Mouse (Mus musculus) CH12.LX (cell line): Measurements from ENCODE around the gene Npy. TPM values are rescaled to one million over a fixed set of nuclear protein-coding genes. Genes with fewer than 3 reads are reported as not detected.

ENCODE experiments used
- DNase-seq: peaks from one replicate; pipeline ENCODE4 v3.0.0-alpha.2; 2013; ENCODE audit errors: extremely low read depth
- H3K27ac ChIP-seq: 2 replicates; pipeline ENCODE4 v1.5.1; 2012; ENCODE audit warnings: low read depth, mild to moderate bottlenecking, control low read depth, moderate library complexity; ENCODE audit not compliant: insufficient read depth
- H3K27me3 ChIP-seq: replicated peaks from 2 replicates; pipeline ENCODE3; 2012; ENCODE audit warnings: inconsistent platforms
- H3K36me3 ChIP-seq, 2 experiments: replicated peaks in 1 of 2; 2 replicates each; pipeline versions ENCODE3 to v1.6.1; 2012; ENCODE audit warnings: inconsistent platforms in 1 of 2, low read length in 1 of 2, mild to moderate bottlenecking in 1 of 2, mixed read lengths in 1 of 2, moderate library complexity in 1 of 2; ENCODE audit not compliant: control insufficient read depth in 1 of 2, insufficient read depth in 1 of 2
- H3K4me1 ChIP-seq, 2 experiments: 2 replicates each; pipeline ENCODE4 v1.6.1; 2012; ENCODE audit warnings: inconsistent platforms in 1 of 2, moderate library complexity in 1 of 2; ENCODE audit not compliant: insufficient read depth in 2 of 2, control insufficient read depth in 1 of 2
- H3K4me2 ChIP-seq: 2 replicates; pipeline ENCODE4 v1.6.1; 2012; ENCODE audit warnings: low read depth, mild to moderate bottlenecking, control low read depth; ENCODE audit not compliant: poor library complexity, insufficient read depth, severe bottlenecking
- H3K4me3 ChIP-seq, 3 experiments: fragments of 150-350 bp in 1 of 3; sonication (generic) in 1 of 3; replicated peaks in 1 of 3; 2 replicates each; pipeline versions ENCODE3 to v1.5.1; 2011 to 2012; ENCODE audit warnings: low read depth in 2 of 3, low read length in 2 of 3, mild to moderate bottlenecking in 2 of 3, moderate library complexity in 2 of 3, control low read depth in 1 of 3, improper control_type of control experiment in 1 of 3, inconsistent platforms in 1 of 3, mixed read lengths in 1 of 3; ENCODE audit not compliant: poor library complexity in 1 of 3
- H3K79me2 ChIP-seq: replicated peaks from 2 replicates; pipeline ENCODE4 v1.6.1; 2012; ENCODE audit warnings: mild to moderate bottlenecking, moderate library complexity; ENCODE audit not compliant: control insufficient read depth, poor library complexity, insufficient read depth, severe bottlenecking; ENCODE audit errors: extremely low read depth
- H3K9ac ChIP-seq: 2 replicates; pipeline ENCODE4 v1.6.1; 2012; ENCODE audit warnings: low read depth, mild to moderate bottlenecking, control low read depth, moderate library complexity; ENCODE audit not compliant: insufficient read depth
- H3K9me3 ChIP-seq: replicated peaks from 2 replicates; pipeline ENCODE3; 2012; ENCODE audit warnings: low read length, inconsistent platforms, mixed read lengths
- BHLHE40 ChIP-seq: IDR thresholded peaks from 2 replicates; pipeline ENCODE4 v1.6.1; 2011; ENCODE audit warnings: mild to moderate bottlenecking, low read depth, low read length, improper control_type of control experiment
- CTCF ChIP-seq, 2 experiments: IDR thresholded peaks in 1 of 2; conservative IDR thresholded peaks in 1 of 2; 2 replicates each; pipeline ENCODE4 v1.5.1; 2011 to 2012; ENCODE audit warnings: low read depth in 2 of 2, low read length in 2 of 2, improper control_type of control experiment in 1 of 2, inconsistent platforms in 1 of 2, mild to moderate bottlenecking in 1 of 2, moderate library complexity in 1 of 2
- E2F4 ChIP-seq: IDR thresholded peaks from 2 replicates; pipeline ENCODE4 v1.6.1; 2011; ENCODE audit warnings: low read depth, low read length, improper control_type of control experiment; ENCODE audit not compliant: insufficient replicate concordance
- ELF1 ChIP-seq: IDR thresholded peaks from 2 replicates; pipeline ENCODE4 v1.6.1; 2014; ENCODE audit warnings: low read depth, mild to moderate bottlenecking, inconsistent platforms, low read length, improper control_type of control experiment
- IRF4 ChIP-seq: IDR thresholded peaks from 2 replicates; pipeline ENCODE4 v1.6.1; 2014; ENCODE audit warnings: low read depth, mild to moderate bottlenecking, inconsistent platforms, low read length, improper control_type of control experiment
- JUN ChIP-seq: IDR thresholded peaks from 2 replicates; pipeline ENCODE4 v1.6.1; 2011; ENCODE audit warnings: low read depth, mild to moderate bottlenecking, low read length, improper control_type of control experiment, moderate library complexity; ENCODE audit not compliant: insufficient read depth
- JUND ChIP-seq: conservative IDR thresholded peaks from 2 replicates; pipeline ENCODE4 v1.6.1; 2011; ENCODE audit warnings: low read depth, low read length, improper control_type of control experiment
- KAT2A ChIP-seq: IDR thresholded peaks from 2 replicates; pipeline ENCODE4 v1.6.1; 2012; ENCODE audit warnings: low read length, improper control_type of control experiment, inconsistent platforms; ENCODE audit not compliant: insufficient replicate concordance
- MAFK ChIP-seq: IDR thresholded peaks from 2 replicates; pipeline ENCODE4 v1.6.1; 2011; ENCODE audit warnings: low read length, improper control_type of control experiment; ENCODE audit not compliant: insufficient replicate concordance
- MAX ChIP-seq: IDR thresholded peaks from 2 replicates; pipeline ENCODE4 v1.6.1; 2011; ENCODE audit warnings: low read length, improper control_type of control experiment
- MAZ ChIP-seq: IDR thresholded peaks from 2 replicates; pipeline ENCODE4 v1.6.1; 2012; ENCODE audit warnings: low read depth, mild to moderate bottlenecking, inconsistent platforms, low read length, improper control_type of control experiment, moderate library complexity
- MXI1 ChIP-seq: IDR thresholded peaks from 2 replicates; pipeline ENCODE4 v1.6.1; 2011; ENCODE audit warnings: mild to moderate bottlenecking, low read depth, low read length, improper control_type of control experiment
- MYC ChIP-seq: IDR thresholded peaks from 2 replicates; pipeline ENCODE4 v1.6.1; 2011; ENCODE audit warnings: low read depth, mild to moderate bottlenecking, improper control_type of control experiment, low read length
- NRF1 ChIP-seq: IDR thresholded peaks from 2 replicates; pipeline ENCODE4 v1.6.1; 2014; ENCODE audit warnings: low read depth, mild to moderate bottlenecking, inconsistent platforms, low read length, improper control_type of control experiment, moderate library complexity
- POLR2A ChIP-seq: IDR thresholded peaks from 2 replicates; pipeline ENCODE4 v1.6.1; 2011; ENCODE audit warnings: low read depth, mild to moderate bottlenecking, improper control_type of control experiment, low read length
- POLR2AphosphoS2 ChIP-seq: IDR thresholded peaks from 2 replicates; pipeline ENCODE4 v1.6.1; 2011; ENCODE audit warnings: low read depth, low read length, improper control_type of control experiment
- RAD21 ChIP-seq: IDR thresholded peaks from 2 replicates; pipeline ENCODE4 v1.6.1; 2011; ENCODE audit warnings: low read depth, mild to moderate bottlenecking, low read length, improper control_type of control experiment, moderate library complexity
- RCOR1 ChIP-seq: conservative IDR thresholded peaks from 2 replicates; pipeline ENCODE4 v1.6.1; 2012; ENCODE audit warnings: low read depth, mild to moderate bottlenecking, inconsistent platforms, low read length, improper control_type of control experiment
- SIN3A ChIP-seq: IDR thresholded peaks from 2 replicates; pipeline ENCODE4 v1.6.1; 2012; ENCODE audit warnings: low read length, improper control_type of control experiment, inconsistent platforms
- UBTF ChIP-seq: IDR thresholded peaks from 2 replicates; pipeline ENCODE4 v1.6.1; 2012; ENCODE audit warnings: low read depth, mild to moderate bottlenecking, inconsistent platforms, low read length, improper control_type of control experiment, moderate library complexity
- USF2 ChIP-seq: conservative IDR thresholded peaks from 2 replicates; pipeline ENCODE4 v1.6.1; 2011; ENCODE audit warnings: low read depth, low read length, improper control_type of control experiment
- ZC3H11A ChIP-seq: IDR thresholded peaks from 2 replicates; pipeline ENCODE4 v1.6.1; 2012; ENCODE audit warnings: low read depth, mild to moderate bottlenecking, inconsistent platforms, low read length, improper control_type of control experiment
- ZKSCAN1 ChIP-seq: IDR thresholded peaks from 2 replicates; pipeline ENCODE4 v1.6.1; 2012; ENCODE audit warnings: low read depth, inconsistent platforms, low read length, improper control_type of control experiment, borderline replicate concordance
- dilution Hi-C: fragments of 300-500 bp; cut with MboI; formaldehyde crosslinking; loops from 2 replicates; pipeline ENCODE4 v1.14.3; 2020; ENCODE audit warnings: low sequenced_read_pairs; ENCODE audit not compliant: extremely low pct_unique_long_range_greater_than_20kb, extremely low pct_ligation_motif_present
- in situ Hi-C: fragments of 300-500 bp; cut with MboI; formaldehyde crosslinking; loops from 3 replicates; pipeline ENCODE4 v1.14.3; 2019; ENCODE audit warnings: low sequenced_read_pairs, low pct_ligation_motif_present, low pct_unique_long_range_greater_than_20kb, mixed read lengths
- polyA plus RNA-seq: library from polyadenylated mRNA; unstranded; fragments of >175 nt; gene quantifications from 2 replicates; pipeline ENCODE4 v1.2.1, GENCODE M21; 2012; ENCODE audit warnings: low read depth; ENCODE audit not compliant: insufficient read length
- total RNA-seq, 2 experiments: library from RNA; depleted of rRNA; stranded (reverse); fragments of 300-350 nt in 1 of 2; fragments of >200 nt in 1 of 2; gene quantifications; 2 replicates each; pipeline ENCODE4 v1.2.3; 2012 to 2014

Gene Npy
- total and polyA plus RNA-seq, 3 experiments: not detected

GRCm38 (mm10) chr6:49792524-49792923 is 30.0 kb upstream of the Npy start:
- H3K27ac ChIP-seq: no peak overlapping the region
- H3K9ac ChIP-seq: no peak overlapping the region
- TF ChIP-seq MAFK (no peak), MXI1 (no peak), IRF4 (no peak), RCOR1 (no peak), MAX (no peak), E2F4 (no peak), KAT2A (no peak), NRF1 (no peak), JUN (no peak), SIN3A (no peak), POLR2A (no peak), MYC (no peak), MAZ (no peak), ZKSCAN1 (no peak), BHLHE40 (no peak), POLR2AphosphoS2 (no peak), UBTF (no peak), JUND (no peak)
- H3K9me3 ChIP-seq: peaks cover 2% of the 10 kb centered on the region
- DNase-seq: no peak
- H3K36me3 ChIP-seq: no peaks in the 10 kb centered on the region
- no peak overlapping the region for H3K4me2 ChIP-seq
- H3K27me3 ChIP-seq: no peaks in the 10 kb centered on the region
- no peaks in the 10 kb centered on the region; a peak in 1 of 4 replicates for H3K4me1 ChIP-seq
- dilution Hi-C loops: no loop called here
- in situ Hi-C loops: no loop called here
- no peaks in the 10 kb centered on the region for H3K79me2 ChIP-seq
- H3K4me3 ChIP-seq: no peak overlapping the region

- no peaks in the 10 kb centered on the region for H3K9me3 ChIP-seq
- H3K27ac ChIP-seq: no peak overlapping the region
- H3K9ac ChIP-seq: no peak overlapping the region
- dilution Hi-C loops (no loop called here), in situ Hi-C loops (no loop called here)
- no peaks in the 10 kb centered on the region for H3K27me3 ChIP-seq
- DNase-seq: no peak
- TF ChIP-seq POLR2AphosphoS2 (no peak), ZC3H11A (no peak), MAFK (no peak), CTCF (conservative IDR thresholded peaks at IDR 0.05 in 1 of 2, IDR thresholded peaks at IDR 0.05 in 1 of 2; ENCODE audit: low read depth in 2 of 2, low read length in 2 of 2) (no peak), RAD21 (no peak), USF2 (no peak), ELF1 (no peak)
- H3K4me1 ChIP-seq: no peaks in the 10 kb centered on the region
- H3K4me3 ChIP-seq: no peak overlapping the region
- no peaks in the 10 kb centered on the region for H3K79me2 ChIP-seq
- no peaks in the 10 kb centered on the region for H3K36me3 ChIP-seq
- no peak overlapping the region for H3K4me2 ChIP-seq
Measured at GRCm38 (mm10) chr6:49804105-49804504, 18.4 kb upstream of the Npy start.
